Mouse (Mus musculus) myocyte (in vitro differentiated cells): ENCODE data around the gene Tsacc. TPM values are rescaled to one million over a fixed set of nuclear protein-coding genes. Genes with fewer than 3 reads are reported as not detected.
A peak's percentile ranks its signal among the peaks of the same experiment; 100 is the strongest.
"Not testable (repeated sequence)": the region's sequence is repeated elsewhere in the genome, so short reads cannot be mapped to it uniquely, and the experiment has no call there.

Experiments
- H3K27me3 ChIP-seq: one replicate; pipeline ENCODE4 v1.6.1; 2011; ENCODE audit not compliant: control insufficient read depth, insufficient read depth, insufficient read length
- H3K36me3 ChIP-seq: one replicate; pipeline ENCODE4 v1.6.1; 2011; ENCODE audit not compliant: control insufficient read depth, insufficient read depth
- H3K4me2 ChIP-seq: one replicate; pipeline ENCODE4 v1.6.1; 2011; ENCODE audit warnings: low read depth, control low read depth
- H3K4me3 ChIP-seq: one replicate; pipeline ENCODE4 v1.5.1; 2011; ENCODE audit warnings: mild to moderate bottlenecking, control low read depth, moderate library complexity
- H3K79me2 ChIP-seq: one replicate; pipeline ENCODE4 v1.6.1; 2011; ENCODE audit not compliant: control insufficient read depth, insufficient read depth
- H3ac ChIP-seq: one replicate; pipeline ENCODE4 v1.6.1; 2011; ENCODE audit not compliant: control insufficient read depth, insufficient read length
- CEBPB ChIP-seq: IDR thresholded peaks from 2 replicates; pipeline ENCODE4 v1.6.1; 2011; ENCODE audit warnings: mild to moderate bottlenecking, moderate library complexity; ENCODE audit not compliant: poor library complexity, insufficient read depth, severe bottlenecking
- E2F4 ChIP-seq: IDR thresholded peaks from one replicate; pipeline ENCODE4 v1.6.1; 2011; ENCODE audit warnings: mild to moderate bottlenecking, control low read depth, moderate library complexity; ENCODE audit not compliant: insufficient read depth
- MAX ChIP-seq: IDR thresholded peaks from one replicate; pipeline ENCODE4 v1.6.1; 2011; ENCODE audit warnings: low read depth, mild to moderate bottlenecking, control low read depth
- MYOD1 ChIP-seq, 3 experiments: IDR thresholded peaks; one replicate each; pipeline ENCODE4 v1.6.1; 2011; ENCODE audit warnings: control low read depth in 2 of 3, low read depth in 2 of 3, mild to moderate bottlenecking in 2 of 3, moderate library complexity in 1 of 3; ENCODE audit not compliant: insufficient read length in 2 of 3, control insufficient read depth in 1 of 3
- MYOG ChIP-seq, 3 experiments: IDR thresholded peaks; one replicate each; pipeline ENCODE4 v1.6.1; 2011; ENCODE audit warnings: control low read depth in 2 of 3, low read depth in 2 of 3, mild to moderate bottlenecking in 2 of 3; ENCODE audit not compliant: insufficient read length in 2 of 3, control insufficient read depth in 1 of 3, insufficient read depth in 1 of 3
- POLR2A ChIP-seq: IDR thresholded peaks from one replicate; pipeline ENCODE4 v1.6.1; 2011; ENCODE audit warnings: low read depth, mild to moderate bottlenecking, control low read depth, moderate library complexity; ENCODE audit not compliant: insufficient read length
- POLR2AphosphoS2 ChIP-seq: IDR thresholded peaks from one replicate; pipeline ENCODE4 v1.6.1; 2011; ENCODE audit warnings: low read depth, control low read depth; ENCODE audit not compliant: insufficient read length
- REST ChIP-seq: IDR thresholded peaks from one replicate; pipeline ENCODE4 v1.6.1; 2011; ENCODE audit warnings: mild to moderate bottlenecking, control low read depth, moderate library complexity; ENCODE audit not compliant: insufficient read depth, insufficient read length
- SRF ChIP-seq: IDR thresholded peaks from one replicate; pipeline ENCODE4 v1.6.1; 2011; ENCODE audit warnings: low read depth; ENCODE audit not compliant: control insufficient read depth, insufficient read length
- TCF12 ChIP-seq: IDR thresholded peaks from one replicate; pipeline ENCODE4 v1.6.1; 2011; ENCODE audit warnings: mild to moderate bottlenecking, control low read depth; ENCODE audit not compliant: poor library complexity, insufficient read depth, severe bottlenecking
- TCF3 ChIP-seq: IDR thresholded peaks from one replicate; pipeline ENCODE4 v1.6.1; 2011; ENCODE audit warnings: low read depth, control low read depth; ENCODE audit not compliant: insufficient read length
- USF1 ChIP-seq: IDR thresholded peaks from one replicate; pipeline ENCODE4 v1.6.1; 2011; ENCODE audit warnings: low read depth, mild to moderate bottlenecking, control low read depth, moderate library complexity
- polyA plus RNA-seq: library from polyadenylated mRNA; unstranded; fragments of >200 nt; fragmentation: generic; extraction: Trizol; gene quantifications from one replicate; pipeline ENCODE4 v1.2.1, GENCODE M21; 2012; ENCODE audit warnings: missing spikeins

Tsacc gene
- polyA plus RNA-seq, 1 experiment: 2.7 TPM

DNA sequence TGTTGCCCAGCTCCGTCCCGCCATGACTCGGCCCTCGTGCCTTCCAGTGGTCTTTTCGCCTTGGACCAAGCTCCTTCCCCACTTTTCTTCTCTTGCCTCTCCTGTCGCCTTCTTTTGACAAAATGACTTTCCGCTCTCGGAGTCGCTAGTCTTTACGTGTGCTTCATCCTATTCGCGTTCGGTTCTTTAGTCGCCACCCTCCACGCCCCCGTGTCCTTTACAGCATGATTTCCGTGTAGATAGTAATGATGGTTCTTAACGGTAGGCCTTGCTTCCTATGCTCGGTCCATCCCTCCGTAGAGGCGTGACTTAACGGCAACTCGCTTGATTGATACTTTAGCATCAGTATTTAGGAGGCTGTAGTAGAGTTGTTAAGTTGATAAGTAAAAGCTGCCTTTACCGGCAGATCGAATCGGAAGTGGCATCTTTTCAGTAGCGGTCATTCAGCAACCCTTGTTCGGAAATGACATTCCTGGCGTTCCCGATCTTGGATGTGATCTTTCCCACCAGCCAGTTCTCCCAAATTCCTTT lies 587 bp upstream of the Tsacc start:
- Histone ChIP-seq H3ac (peak overlapping the region; percentile 29), H3K36me3 (peaks cover 34% of the 10 kb centered on the region), H3K4me2 (peak overlapping the region; percentile 90), H3K4me3 (peak overlapping the region; percentile 78), H3K79me2 (peaks cover 44% of the 10 kb centered on the region), H3K27me3 (no peaks in the 10 kb centered on the region)
- no peak for TF ChIP-seq E2F4
- TF ChIP-seq CEBPB: no peak
- no peak for TF ChIP-seq MAX
- no peak for TF ChIP-seq MYOD1 (IDR thresholded peaks at IDR 0.05; ENCODE audit: control insufficient read depth in 1 of 3, insufficient read length in 2 of 3, low read depth in 2 of 3)
- no peak for TF ChIP-seq TCF3
- TF ChIP-seq MYOG (IDR thresholded peaks at IDR 0.05; ENCODE audit: control insufficient read depth in 1 of 3, insufficient read depth in 1 of 3, insufficient read length in 2 of 3, low read depth in 2 of 3): no peak
- no peak for TF ChIP-seq REST
- no peak for TF ChIP-seq SRF
- TF ChIP-seq POLR2A: no peak
- no peak for TF ChIP-seq POLR2AphosphoS2
- no peak for TF ChIP-seq USF1
- no peak for TF ChIP-seq TCF12

DNA sequence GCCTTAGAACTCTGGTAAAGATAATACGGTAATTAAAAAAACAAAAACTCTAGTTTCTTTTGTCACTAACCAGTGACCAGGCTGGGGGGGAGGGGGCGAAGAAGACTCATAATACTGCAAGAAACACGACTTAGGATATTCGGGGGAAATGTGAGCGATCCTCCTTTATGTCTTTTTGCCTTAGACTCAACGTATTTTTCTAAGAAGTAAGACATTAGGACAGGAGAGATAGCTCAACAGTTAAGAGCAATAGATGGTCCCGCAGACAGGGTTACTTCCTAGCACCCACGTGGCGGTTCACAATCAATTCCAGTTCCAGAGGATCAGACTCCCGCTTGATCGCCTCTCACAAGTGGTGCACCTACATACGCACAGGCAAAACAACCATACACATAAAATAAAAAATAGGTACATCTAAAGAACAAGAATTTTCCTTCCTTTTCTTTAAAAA lies 664 bp downstream of the Tsacc start:
- Histone ChIP-seq H3K79me2 (peaks cover 41% of the 10 kb centered on the region), H3ac (peak overlapping the region; percentile 29), H3K36me3 (peaks cover 22% of the 10 kb centered on the region), H3K27me3 (no peaks in the 10 kb centered on the region), H3K4me3 (peak overlapping the region; percentile 78), H3K4me2 (peak overlapping the region; percentile 82)
- TF ChIP-seq USF1 (peak; percentile 62), MYOG (IDR thresholded peaks at IDR 0.05; ENCODE audit: control insufficient read depth in 1 of 3, insufficient read depth in 1 of 3, insufficient read length in 2 of 3, low read depth in 2 of 3) (no peak), MYOD1 (IDR thresholded peaks at IDR 0.05; ENCODE audit: control insufficient read depth in 1 of 3, insufficient read length in 2 of 3, low read depth in 2 of 3) (no peak), POLR2AphosphoS2 (no peak), REST (no peak), SRF (no peak), TCF12 (no peak), E2F4 (no peak)

DNA sequence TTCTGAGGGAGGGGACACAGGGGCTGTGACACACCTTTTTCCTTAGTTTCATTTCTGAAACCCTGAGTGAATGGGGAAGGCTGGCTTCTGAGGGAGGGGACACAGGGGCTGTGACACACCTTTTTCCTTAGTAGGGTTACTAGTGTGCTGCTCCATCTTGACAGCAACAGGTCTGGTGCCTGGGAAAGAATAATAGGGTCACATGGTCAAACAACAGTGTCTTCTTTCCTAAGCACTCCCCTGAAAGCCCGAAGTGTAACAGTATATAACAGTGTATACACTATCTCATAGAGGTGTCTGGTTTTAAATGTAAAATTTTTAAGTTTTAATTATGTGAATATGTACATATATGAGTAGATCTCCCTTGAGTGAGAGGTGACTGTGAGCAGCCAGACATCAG lies 1.5 kb downstream of the Tsacc start:
- Histone ChIP-seq H3K4me3 (peak overlapping the region; percentile 78), H3K4me2 (peak overlapping the region; percentile 82), H3K36me3 (peaks cover 13% of the 10 kb centered on the region), H3K79me2 (peaks cover 33% of the 10 kb centered on the region)
- not testable (repeated sequence) for H3K27me3 ChIP-seq, H3ac ChIP-seq
- TF ChIP-seq USF1: peak; percentile 6

DNA sequence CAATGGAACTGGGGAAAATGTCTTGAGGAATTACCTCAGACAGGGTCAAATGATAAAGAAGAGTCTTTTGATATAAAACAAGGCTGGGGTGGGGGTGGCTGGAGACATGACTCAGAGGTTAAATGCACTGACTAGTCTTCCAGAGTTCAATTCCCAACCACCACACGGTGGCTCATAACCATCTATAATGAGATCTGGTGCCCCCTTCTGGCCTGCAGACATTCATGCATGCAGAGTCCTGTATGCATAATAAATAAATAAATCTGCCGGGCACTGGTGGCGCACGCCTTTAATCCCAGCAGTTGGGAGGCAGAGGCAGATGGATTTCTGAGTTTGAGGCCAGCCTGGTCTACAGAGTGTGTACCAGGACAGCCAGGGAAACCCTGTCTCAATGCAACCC lies 4.8 kb downstream of the Tsacc start:
- H3K4me2 ChIP-seq: no peak overlapping the region
- TF ChIP-seq CEBPB (no peak), MYOG (IDR thresholded peaks at IDR 0.05; ENCODE audit: control insufficient read depth in 1 of 3, insufficient read depth in 1 of 3, insufficient read length in 2 of 3, low read depth in 2 of 3) (no peak), MYOD1 (IDR thresholded peaks at IDR 0.05; ENCODE audit: control insufficient read depth in 1 of 3, insufficient read length in 2 of 3, low read depth in 2 of 3) (no peak), SRF (no peak), MAX (no peak), TCF12 (no peak), POLR2AphosphoS2 (no peak), POLR2A (no peak), E2F4 (no peak), TCF3 (no peak)
- no peaks in the 10 kb centered on the region for H3K79me2 ChIP-seq
- H3K36me3 ChIP-seq: no peaks in the 10 kb centered on the region
- H3K4me3 ChIP-seq: no peak overlapping the region
- H3K27me3 ChIP-seq: no peaks in the 10 kb centered on the region
- H3ac ChIP-seq: no peak overlapping the region

DNA sequence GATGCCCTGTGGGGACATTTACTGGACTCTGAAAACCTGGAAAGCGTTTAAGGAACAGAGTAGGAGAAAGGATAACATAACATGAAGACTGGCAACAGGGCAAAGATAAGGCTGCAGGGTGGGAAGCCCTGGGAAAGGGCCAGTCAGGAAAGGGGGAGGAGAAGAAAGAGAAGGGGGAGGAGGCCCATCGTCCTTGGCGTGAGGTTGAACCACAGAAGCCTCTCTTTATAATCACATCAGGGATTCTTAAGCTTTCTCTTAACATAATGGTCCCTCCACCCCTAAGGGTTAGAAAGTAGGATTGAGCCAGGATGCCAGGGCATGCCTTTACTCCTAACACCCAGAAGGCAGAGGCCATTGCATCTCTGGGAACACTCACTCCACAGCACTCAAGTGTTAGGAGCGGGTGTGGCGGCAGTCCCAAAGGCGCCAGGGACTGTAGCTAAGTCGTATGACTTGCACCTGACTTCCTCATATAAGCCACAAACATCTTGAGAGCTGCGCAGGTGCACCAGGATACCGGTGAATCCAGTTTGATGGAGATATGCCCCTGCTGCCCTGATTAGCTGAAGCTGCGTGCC lies 8.6 kb downstream of the Tsacc start:
- not testable (repeated sequence) for H3K4me2 ChIP-seq, H3K4me3 ChIP-seq, H3K79me2 ChIP-seq, H3K36me3 ChIP-seq, H3ac ChIP-seq, H3K27me3 ChIP-seq
